Mouse (Mus musculus) right cerebral cortex, postnatal 25 days (tissue): ENCODE measurements at regions not wholly inside any gene's neighbourhood (a gene's known extent, or its start where the extent isn't known, plus 50 kb on each side); places are given as distances from the start of the nearest gene placed in this dataset.

Experiments used
- DNase-seq: peaks from one replicate; pipeline ENCODE4 v3.0.0; 2022

DNA sequence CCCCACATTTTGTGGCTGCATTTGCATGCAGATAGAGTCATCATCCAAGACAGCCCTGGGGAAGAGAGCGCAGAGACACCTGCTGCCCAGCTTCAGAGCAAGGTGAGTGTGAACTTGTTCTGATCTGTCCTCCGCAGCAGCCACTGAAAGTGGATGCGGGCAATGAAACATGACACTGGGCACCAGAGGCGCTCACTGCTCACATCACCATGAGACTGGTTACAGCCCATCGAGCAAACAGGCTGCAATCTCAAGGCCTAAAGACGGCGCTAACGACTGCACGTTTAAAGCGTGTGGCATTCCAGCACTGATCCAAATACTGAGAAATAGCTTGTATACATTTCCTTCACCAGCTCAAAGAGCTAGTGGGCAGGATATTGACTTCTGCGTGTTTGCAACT is 65.8 kb downstream of the Barhl2 start:
- no peak for DNase-seq

DNA sequence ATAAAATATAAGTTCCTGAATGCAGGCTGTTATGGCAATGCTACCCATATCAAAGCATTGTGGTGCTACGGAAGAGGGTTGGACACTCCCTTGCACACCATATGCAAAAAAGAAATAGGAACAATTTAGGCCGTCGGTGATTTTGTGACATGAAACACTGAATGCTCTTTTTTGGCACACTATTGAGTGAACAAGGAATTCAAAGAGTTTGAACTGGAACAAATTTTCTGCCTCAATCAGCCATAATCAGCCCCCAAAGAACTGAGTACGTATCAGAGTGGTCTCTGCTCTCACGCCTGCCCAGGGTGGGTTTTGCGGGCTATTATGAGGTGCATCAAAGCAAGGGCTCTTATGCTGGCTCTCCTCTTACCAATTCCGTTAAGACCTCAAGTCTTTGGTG is 71.3 kb downstream of the Barhl2 start:
- DNase-seq, result no peak

DNA sequence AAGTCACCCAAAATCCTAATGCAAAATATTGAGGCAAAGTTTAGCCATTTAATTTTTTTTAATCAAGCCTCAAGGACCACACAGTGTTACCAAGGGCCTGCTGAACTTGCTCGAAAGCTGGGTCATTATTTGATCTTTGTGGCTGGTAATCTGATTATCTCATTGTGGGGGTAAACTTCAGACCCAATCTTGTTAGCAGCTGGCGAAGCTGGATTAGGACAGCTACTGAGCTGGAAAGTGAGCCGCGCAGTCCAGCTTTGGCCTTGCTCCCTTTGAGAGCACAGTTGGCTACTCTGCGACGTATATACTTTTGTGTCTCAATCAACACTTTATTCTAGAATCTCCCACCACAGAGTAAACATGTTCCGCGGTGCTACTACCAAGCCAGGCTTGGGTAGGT is 72.1 kb downstream of the Barhl2 start:
- no peak for DNase-seq

DNA sequence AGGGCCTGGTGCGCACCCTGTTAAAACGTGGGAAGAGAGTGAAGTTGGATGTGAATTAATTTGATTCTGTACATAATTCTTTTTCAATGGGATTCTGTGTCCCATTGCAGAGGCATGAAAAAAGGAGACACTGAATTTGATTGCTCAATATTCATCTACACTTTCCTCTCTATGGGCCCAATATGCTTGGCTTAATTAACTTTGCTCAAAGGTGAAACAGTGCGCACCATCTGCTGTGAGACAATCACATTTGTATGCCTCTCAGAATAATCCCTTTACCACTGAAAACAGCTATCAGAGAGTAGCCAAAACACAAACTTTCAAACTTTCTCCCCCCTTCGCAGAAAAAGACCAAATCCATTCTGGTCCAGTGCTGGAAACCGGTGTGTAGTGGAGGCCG is 72.7 kb downstream of the Barhl2 start:
- no peak for DNase-seq

DNA sequence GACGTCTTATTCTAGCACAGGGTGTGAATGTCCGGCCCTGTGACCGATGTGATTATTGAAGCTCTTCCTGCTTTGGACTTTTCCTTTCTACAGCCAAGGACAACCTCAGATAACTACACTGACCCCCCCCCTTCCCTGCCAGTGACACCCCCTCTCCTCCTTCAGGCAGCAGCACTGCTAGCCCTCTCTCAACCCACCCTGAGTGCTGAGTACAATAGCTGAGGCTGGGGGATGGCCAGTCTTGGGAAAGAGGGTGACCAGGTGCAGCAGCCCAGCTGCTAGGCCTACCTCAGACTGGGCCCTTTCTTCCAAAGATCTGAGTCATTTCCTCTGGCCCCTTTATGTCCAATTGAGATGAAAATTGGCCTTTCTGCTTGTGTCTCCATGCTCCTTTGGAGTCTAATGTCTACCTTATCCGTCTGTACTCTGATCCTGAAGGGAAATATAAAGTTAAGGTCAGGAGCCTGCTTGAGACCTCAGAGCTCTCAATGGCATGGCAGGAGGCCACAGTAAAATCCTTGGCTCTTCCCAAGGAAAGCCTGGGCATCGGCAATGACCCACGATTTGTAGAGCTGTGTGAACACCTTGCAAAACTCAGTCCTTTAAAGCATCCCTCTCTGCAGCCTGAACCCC is 73.7 kb downstream of the Barhl2 start:
- no peak for DNase-seq

DNA sequence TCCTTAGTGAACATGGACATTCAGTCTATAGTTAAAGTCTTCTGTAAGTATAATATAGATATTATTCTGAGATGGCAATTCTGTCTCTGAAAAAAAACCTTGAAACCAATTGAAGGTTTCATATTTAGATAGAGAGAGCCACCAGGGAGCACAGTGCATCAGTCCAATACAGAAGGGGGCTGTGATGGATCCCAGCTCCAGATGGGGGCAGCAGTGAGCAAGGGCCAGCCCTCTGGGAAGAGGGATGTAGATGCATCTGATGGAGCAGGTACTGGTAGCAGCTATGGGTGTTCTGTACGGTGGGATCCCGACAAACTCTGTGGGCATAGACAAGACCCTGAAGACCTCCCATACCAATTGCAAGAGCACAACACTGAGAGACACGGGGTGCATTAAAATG is 76.0 kb downstream of the Barhl2 start:
- no peak for DNase-seq

DNA sequence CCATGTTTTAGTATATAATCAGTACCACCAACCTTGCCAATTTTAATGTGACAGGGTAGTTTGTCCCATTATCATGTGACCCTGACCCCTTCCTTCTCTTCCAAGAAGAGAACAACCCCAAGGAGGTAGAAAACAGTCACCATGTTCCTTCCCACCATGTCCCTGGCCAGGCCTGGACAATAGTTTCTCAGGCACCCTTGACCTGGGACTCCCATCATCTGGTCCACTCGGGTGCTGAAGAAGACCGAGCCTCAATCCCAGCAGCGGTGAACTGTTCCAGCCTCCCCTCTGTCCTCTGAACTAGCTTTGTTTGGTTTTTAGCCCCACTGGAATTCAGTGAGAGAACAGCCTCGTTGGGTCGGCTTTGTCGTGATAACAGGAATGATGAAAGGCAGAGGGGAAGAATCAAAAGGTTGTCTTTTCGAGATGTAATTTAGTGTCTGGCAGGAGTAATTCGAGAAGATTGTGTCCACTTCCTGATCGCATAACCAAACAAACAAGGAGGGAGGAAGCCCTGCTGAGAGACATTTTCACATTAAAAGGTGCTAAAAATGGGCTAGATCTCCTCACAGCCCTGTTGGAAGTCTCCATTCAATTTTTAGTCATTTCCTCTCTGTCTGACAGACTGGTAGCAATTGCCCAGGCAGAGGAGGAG is 77.2 kb downstream of the Barhl2 start:
- no peak for DNase-seq

DNA sequence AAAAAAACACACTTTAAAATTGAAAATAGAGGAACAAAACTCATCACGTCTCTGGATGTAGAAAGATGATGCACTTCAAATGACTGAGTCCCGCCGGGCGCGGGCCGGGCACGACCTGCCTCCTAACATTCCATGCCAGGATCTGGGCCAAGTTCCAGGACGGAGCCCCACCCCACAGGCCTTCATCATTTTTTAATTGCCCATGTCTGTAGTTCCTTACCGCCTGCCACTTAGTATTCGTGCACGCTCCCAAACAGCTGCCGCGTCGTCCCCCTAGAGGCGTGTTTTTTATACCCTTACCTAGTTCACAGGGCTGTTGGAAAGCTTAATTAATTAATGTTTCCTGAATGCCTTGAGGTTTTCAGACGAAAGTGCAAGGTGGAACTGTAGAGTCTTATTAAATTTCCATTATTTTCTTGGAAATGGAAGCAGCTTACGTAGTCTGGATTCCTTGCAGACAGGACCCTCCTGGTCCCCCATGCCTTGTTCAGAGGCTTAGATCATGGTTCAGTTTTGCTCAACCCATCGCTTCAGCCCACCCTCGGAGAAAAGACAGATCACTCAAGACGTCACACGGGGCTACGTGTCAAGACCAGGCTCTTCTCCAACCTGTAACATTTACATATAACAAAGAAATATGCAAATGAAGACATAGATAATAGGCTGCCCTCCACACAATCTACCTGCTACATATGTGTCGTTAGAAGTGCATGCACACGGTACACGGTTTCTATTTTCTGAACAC is 81.0 kb downstream of the Barhl2 start:
- no peak for DNase-seq

DNA sequence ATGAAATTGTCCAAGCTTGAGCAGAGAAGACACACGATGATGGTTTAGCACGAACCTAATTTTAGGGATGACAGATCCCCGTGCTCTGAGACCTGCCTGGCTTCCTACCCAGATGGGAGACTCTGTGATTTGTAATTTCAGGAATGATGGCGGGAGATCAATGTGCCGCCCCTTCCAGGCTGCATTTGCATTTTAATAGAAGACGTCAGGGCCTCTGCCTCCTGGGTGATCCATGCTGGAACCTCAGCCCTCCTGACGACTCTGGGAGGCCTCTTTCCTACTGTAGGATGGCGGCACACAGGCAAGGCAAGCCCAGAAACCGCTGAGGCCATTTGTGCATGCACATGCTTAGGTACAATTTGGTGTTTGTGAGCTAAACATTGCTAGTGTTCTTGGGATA is 90.1 kb downstream of the Barhl2 start:
- DNase-seq, result no peak

DNA sequence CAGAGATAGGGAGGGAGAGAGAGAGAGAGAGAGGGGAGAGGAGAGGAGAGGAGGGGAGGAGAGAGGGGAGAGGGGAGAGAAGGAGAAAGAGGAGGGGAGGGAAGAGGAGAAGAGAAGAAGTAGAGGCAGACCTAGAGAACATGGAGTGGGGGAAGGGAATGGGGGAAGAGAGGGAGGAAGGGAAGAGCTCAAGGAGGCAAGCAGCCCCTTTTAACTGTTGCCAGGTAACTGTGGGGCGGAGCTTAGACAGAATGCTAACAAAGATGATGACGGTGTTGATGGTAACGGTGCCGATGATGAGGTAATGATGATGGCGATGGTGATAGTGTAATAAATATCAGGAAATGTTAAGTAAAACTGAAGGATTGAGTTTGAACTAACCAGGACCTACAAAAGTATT is 90.7 kb downstream of the Barhl2 start:
- DNase-seq, result no peak

DNA sequence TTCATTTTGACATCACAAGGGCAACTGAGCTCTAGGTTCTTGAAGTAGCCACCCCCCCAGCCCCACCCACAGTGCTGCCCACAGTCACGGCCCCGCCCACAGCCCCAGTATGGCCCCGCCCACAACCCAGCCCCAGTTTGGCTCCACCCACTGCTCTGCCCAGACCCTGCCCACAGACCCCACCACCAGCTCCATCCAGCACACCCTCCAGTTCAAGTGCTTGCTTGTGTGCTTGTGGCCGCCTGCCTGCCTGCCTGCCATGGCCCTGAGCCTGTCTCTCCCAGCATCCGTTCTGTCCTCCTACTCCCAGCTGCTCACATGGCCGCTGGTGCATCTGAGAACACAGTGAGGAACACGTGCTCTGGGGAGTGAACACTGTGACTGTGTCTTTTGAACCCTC is 92.0 kb downstream of the Barhl2 start:
- DNase-seq, result no peak

DNA sequence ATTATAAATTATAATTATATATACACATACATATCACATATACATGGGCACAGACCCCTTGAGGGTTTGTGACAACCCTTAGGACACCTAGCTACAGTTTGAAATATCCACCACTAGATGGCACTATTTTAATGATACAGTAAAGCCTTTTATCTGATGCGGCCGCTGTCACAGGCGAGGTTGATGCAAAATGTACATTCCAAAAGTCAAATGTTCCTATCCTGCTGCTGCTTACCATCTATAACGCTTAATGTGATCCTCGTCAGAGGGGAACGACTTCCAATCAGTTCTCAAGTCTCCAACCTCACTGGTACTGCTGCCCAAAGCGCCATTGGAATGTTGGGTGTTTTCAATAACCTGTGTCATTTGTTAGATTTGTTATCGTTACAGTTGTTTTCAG is 92.9 kb downstream of the Barhl2 start:
- no peak for DNase-seq

DNA sequence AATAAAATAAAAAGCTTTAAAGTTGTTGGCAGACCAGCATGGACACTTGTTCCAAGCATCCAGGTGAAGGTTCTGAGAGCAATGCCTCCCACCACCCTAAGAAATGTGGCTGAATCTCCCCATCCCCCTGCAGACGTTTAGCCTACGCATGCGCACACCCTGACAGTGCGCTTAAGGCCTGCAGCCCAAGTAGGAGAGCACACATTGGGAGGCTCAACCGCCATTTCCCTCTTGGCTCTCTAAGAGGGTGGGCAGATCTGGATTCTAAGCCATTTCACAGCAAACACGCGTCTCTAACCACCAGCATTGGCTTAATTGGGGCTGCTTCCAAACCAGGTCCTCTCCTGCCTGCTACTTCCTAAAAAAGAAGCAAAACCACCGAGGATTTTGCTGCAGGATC is 106.6 kb downstream of the Barhl2 start:
- DNase-seq, result no peak

DNA sequence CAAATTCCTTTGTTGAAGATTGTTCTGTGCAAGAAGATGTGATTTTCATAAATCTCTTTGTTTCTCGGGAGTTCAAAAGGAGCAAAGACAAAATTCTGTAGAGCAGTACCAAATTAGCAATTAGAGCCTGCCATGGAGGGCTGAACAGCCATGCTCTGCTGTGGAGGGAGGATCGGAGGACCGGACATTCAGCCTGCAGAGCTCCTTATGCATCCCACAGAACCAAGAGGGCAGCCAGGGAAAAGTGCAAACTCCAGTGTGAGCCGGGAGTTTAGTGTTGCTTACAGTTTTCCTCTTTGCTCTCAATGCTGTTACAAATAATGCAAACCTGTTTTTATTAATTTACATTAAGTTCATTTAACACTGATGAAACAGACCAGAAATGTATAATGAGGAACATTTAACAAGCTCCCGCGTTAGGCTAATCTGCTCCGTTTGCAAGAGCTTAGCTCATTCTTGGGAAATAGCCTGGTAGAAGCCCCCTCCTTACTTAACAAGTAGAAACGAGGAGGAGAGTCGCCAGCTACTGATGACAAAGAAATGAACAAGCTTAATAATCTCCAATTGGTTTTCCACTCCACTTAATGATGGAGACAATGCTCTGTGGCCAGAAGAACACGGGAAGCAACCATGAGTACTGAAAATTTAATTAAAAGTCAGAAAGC is 108.0 kb downstream of the Barhl2 start:
- no peak for DNase-seq

DNA sequence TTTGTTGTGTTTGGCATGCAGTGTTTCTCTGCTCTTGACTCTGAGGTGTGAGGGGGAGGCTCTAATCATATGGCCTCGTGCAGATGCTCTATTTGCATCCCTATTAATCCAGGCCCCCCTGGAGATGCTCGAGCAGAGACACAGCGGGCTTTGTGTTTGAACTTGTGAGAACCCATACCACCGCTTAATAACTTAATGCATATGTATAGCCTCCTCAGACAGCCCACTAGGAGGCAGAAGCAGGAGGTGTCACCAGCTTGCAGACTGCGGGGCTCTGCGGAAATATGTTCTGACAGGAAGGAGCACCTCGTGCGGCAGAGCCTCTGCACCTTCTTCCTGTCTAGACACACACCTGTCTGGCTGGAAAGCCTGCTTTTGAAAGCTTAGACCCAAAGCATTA is 113.7 kb downstream of the Barhl2 start:
- DNase-seq, result no peak

DNA sequence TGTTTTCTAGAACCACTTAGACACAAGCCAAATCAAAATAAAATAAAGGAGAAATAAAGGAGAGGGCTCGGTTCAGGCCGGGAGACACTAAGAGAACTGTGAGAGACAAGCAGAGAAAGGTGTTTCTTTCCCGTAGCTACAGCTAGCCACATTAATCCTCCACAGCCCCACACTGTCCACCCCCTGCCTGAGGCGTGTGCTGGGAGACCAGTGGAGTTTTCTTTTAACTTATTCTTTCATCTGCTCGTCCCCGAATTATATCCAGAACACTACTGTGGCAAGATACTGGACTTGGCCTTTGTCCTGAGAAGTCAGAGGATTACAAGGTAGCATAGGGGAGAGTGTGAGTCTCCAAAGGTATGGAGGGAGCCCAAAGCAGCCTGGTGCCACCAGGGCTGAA is 114.4 kb downstream of the Barhl2 start:
- no peak for DNase-seq

DNA sequence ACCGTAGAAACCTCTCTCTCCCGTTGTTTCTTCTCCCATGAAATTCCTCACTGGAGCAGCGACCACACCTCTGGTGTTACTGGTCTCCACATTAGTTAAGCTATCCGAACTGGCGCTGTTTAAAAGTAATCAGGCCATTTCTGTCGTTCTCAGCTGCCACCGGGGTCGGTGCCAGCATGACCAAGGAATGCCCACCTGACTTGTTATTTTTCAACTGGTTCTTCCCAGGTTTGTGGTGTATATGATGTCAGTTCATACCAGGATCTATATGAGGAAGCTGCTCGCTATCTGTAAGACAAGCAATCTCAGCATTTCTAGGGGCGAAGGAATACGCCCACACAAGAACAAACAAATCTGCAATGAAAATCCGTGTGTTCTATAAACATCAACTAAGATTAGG is 116.6 kb downstream of the Barhl2 start:
- no peak for DNase-seq

DNA sequence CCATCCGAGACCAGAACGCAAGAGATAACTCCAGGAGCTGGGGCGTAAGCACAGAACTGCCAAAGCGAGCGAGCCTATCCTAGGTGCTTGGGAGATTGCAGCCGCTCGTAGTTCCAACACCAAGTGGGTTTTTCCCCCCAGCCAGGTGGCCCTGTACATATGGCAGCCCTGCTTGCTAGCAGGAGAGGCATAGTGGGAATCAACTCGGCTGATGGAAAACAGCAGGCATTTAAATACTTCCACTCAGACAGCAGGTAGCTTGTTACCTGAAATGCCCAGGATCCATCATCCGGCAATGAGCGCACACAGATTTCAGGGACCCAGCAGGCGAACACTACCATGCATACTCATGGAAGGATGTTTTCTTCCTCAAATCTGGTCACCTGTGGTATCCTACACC is 122.3 kb downstream of the Barhl2 start:
- DNase-seq, result no peak

DNA sequence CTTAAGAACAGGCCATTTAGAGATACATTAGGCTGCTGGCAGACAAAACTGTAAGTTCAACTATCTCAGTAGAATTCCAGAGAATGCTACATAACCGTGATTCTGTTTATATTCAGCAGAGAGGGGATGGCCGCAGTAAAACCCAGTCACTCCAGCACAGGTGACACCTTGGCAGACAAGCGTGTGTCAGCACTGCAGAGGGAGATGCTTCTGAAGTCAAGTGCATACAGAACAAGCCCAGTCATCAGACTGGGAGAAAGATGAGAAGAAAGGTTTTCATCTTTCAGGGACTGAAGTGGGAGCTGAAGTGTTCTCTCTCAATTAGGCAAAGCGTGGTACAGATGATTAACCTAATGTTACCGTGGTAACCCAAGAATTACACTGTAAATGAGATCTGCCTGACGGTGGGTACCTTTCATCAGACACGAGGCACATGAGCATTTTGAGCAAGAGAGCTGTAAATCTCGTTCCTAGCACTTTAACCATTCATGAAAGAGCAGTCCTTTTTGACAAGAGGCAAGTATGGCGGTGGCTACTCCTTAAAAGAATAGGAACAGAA is 130.3 kb downstream of the Barhl2 start:
- DNase-seq, result no peak

DNA sequence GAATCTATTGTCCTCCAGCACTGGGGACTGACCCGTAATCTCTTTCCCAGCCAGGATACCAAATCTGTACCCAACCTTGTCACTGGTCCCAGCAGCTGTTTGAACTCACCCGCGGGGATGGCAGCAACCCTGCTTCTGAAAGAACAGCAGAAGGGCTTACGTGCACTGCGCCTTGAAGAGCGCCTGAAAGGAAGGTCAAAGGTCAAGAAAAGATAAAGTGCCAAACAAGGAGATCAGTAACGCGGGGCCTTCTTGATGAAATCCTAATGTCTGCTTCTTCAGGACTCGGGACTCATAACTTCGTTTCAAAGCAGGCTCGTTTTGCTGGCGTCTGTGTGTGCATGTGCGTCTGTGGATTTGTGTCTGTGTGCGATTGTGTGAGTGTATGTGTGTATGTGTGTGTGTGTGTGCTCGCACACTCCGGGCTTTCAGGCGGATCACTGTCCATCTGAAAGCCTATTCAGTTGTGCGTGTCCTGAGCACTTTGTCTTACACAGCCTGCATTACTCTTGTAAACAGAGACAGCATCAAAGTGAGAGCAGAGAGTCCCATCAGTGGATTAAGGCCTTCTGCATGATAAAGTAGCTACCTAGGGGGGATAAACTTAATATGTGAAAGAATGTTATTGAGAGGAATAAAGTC is 135.3 kb downstream of the Barhl2 start:
- no peak for DNase-seq

DNA sequence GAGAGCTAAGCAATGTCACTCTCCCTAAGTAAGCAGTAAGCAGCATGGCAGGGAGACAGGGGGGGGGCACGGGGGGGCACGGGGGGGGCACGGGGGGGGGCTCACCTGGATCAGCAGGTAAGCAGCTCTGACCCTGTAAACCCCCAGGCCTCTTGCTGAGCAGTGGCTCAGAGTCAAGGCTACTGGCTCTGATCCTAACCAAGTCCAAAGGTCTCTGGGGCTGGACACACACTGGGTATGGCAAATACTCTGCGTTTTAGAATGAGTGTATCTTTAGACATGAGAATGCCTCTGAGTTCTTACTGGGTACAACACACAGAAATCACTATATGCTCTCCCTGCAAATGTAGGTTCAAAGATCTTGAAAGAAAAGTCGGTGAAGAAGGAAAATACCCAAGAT is 136.5 kb downstream of the Barhl2 start:
- no peak for DNase-seq

DNA sequence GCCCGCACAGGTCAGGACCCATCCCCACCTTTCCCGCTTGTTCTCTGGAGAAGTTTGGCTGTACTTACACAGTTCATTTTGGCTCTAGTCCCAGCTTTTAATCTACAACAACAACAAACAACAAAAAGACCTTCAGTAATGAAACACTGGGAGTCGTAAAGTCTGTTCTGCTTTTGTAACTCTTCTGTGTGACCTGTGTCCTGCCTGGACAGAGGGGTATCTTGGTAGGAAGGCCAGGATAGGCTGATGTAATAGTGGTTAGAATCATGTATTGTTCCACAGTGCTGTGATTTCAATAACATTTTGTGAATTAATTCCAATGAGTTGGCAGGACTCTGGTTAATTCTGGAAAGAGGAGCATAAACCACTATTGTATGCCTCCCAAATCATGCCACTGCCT is 136.9 kb downstream of the Barhl2 start:
- DNase-seq, result no peak

DNA sequence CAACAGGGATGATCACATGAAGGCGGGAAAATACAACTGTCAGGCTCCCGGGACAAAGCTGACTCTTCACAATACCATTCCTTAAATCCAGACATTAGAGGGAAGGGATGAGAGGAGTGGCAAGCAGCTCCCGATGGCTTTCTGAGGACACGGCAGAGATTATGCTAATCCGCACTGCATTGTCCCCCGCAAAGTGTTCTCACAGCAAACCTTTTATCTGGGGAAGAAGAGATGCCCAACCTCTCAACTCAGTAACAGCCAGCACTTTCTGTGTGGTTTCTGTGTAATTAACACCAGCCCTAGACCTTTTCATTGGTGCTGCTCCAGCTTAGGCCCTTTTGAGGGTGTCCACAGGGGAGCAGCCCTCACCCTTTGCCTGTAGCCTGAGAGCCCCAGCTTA is 137.9 kb downstream of the Barhl2 start:
- DNase-seq, result no peak
